Mouse (Mus musculus) liver, embryonic 12.5 days (tissue): ENCODE data around the gene Pole4. TPM values are rescaled to one million over a fixed set of nuclear protein-coding genes. Genes with fewer than 3 reads are reported as not detected.

Experiments
- ATAC-seq: fragments of 200-750 bp; cut with Nextera tagmentation; 2 replicates; pipeline ENCODE4 v1.8.0; 2017; ENCODE audit warnings: moderate number of reproducible peaks, mild to moderate bottlenecking, moderate library complexity
- H3K27ac ChIP-seq: fragments of 300-500 bp; sonication (generic); 2 replicates; pipeline ENCODE4 v1.5.1; 2016; ENCODE audit warnings: mild to moderate bottlenecking
- H3K27me3 ChIP-seq: fragments of 300-500 bp; sonication (generic); replicated peaks from 2 replicates; pipeline ENCODE4 v1.6.1; 2016; ENCODE audit warnings: mild to moderate bottlenecking, moderate library complexity
- H3K36me3 ChIP-seq: fragments of 300-500 bp; sonication (generic); 2 replicates; pipeline ENCODE4 v1.6.1; 2016; ENCODE audit warnings: mild to moderate bottlenecking, moderate library complexity
- H3K4me1 ChIP-seq: fragments of 300-500 bp; sonication (generic); 2 replicates; pipeline ENCODE4 v1.6.1; 2016
- H3K4me2 ChIP-seq: fragments of 300-500 bp; sonication (generic); 2 replicates; pipeline ENCODE4 v1.6.1; 2016; ENCODE audit warnings: mild to moderate bottlenecking, moderate library complexity
- H3K4me3 ChIP-seq: fragments of 300-500 bp; sonication (generic); 2 replicates; pipeline ENCODE4 v1.5.1; 2016; ENCODE audit warnings: mild to moderate bottlenecking, moderate library complexity
- H3K9ac ChIP-seq: fragments of 300-500 bp; sonication (generic); 2 replicates; pipeline ENCODE4 v1.6.1; 2016; ENCODE audit warnings: mild to moderate bottlenecking, moderate library complexity
- H3K9me3 ChIP-seq: fragments of 300-500 bp; sonication (generic); replicated peaks from 2 replicates; pipeline ENCODE4 v1.6.1; 2016; ENCODE audit warnings: mild to moderate bottlenecking, moderate library complexity
- WGBS: fragments of 180-500 bp; shearing (Covaris S2); methylation state at CpG from one replicate; pipeline ENCODE4 v1.1.7; 2016; ENCODE audit not compliant: insufficient replicate concordance; 5-methylcytosine and 5-hydroxymethylcytosine counted together
- polyA plus RNA-seq: library from polyadenylated mRNA; unstranded; fragments of >200 nt; fragmentation: Nextera tagmentation; extraction: Ambion mirVana; gene quantifications from 2 replicates; pipeline ENCODE4 v1.2.1, GENCODE M21; 2016

The Pole4 gene
- polyA plus RNA-seq, 1 experiment from 2014 or later = 80.8 TPM

GRCm38 (mm10) chr6:82740269-82740668 lies 35.1 kb upstream of the Pole4 start:
- Histone ChIP-seq H3K9ac (no peak overlapping the region), H3K4me2 (peak overlapping the region; percentile 33), H3K36me3 (peaks cover 83% of the 10 kb centered on the region), H3K4me1 (no peaks in the 10 kb centered on the region), H3K9me3 (no peaks in the 10 kb centered on the region), H3K27me3 (no peaks in the 10 kb centered on the region), H3K27ac (no peak overlapping the region), H3K4me3 (no peak overlapping the region)
- no peak for ATAC-seq
- 24% methylated on average over 6 of the region's 6 CpGs for WGBS

GRCm38 (mm10) chr6:82737634-82738540 lies 32.7 kb upstream of the Pole4 start:
- H3K9ac ChIP-seq = no peak overlapping the region
- no peaks in the 10 kb centered on the region for H3K9me3 ChIP-seq
- WGBS = 83% methylated on average over 27 of the region's 27 CpGs
- no peak overlapping the region for H3K4me3 ChIP-seq
- H3K4me1 ChIP-seq = no peaks in the 10 kb centered on the region
- peaks cover 81% of the 10 kb centered on the region for H3K36me3 ChIP-seq
- H3K4me2 ChIP-seq = no peak overlapping the region
- no peaks in the 10 kb centered on the region for H3K27me3 ChIP-seq
- no peak overlapping the region for H3K27ac ChIP-seq
- ATAC-seq = 0 out of 2 replicates have a peak, but pooled peaks have one; percentile 18

DNA sequence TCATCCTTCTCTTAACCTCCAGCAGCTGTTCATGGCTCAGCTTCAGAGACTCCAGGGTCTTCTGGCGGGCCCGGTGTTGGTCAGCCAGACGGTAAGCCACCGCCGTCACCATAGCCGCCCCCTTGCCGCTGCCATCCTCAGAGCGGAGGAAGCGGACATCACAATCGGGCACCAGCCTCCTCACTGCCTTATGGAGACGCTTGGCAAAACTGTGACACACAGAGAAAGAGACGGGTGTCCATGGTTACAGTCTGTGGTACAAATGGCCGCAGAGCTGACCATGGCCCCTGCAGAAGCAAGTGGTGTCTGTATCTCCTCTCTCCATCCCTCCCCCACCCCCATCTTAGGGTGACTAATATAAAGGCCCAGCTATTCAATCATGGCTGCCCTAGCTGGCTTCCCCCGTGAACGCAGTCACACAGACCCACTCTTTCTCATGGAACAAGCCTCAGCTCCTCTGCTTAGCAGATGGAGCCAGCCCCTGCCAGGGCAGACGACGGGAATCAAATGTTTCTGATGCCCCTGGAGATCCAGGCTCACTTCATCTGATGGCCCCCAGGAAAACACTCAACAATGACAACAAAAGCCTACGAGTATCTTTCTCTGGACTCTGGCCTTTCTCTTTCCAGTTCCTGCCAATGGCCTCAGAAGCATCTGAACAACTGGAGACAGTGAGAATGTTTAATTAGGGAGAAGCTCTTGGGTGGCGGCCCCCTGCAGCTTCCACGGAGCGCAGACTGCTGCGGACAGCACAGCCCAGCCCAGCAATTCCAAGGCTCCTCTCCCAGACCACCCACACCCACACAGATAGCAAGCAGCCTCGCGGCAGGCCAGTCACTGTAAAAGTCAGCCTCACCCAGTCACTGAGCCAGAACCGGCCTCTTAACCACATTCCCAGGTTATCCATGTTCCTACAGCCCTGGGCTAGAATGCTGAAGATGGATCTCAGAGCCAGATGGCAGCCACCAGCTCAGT lies 31.7 kb upstream of the Pole4 start:
- H3K9ac ChIP-seq = no peak overlapping the region
- no peak for ATAC-seq
- H3K27me3 ChIP-seq = no peaks in the 10 kb centered on the region
- 81% methylated on average over 25 of the region's 25 CpGs for WGBS
- no peaks in the 10 kb centered on the region for H3K4me1 ChIP-seq
- no peak overlapping the region for H3K27ac ChIP-seq
- no peak overlapping the region for H3K4me2 ChIP-seq
- H3K9me3 ChIP-seq = no peaks in the 10 kb centered on the region
- H3K36me3 ChIP-seq = peaks cover 77% of the 10 kb centered on the region
- H3K4me3 ChIP-seq = no peak overlapping the region

- Histone ChIP-seq H3K4me3 (no peak overlapping the region), H3K27ac (no peak overlapping the region), H3K4me1 (no peaks in the 10 kb centered on the region), H3K9me3 (no peaks in the 10 kb centered on the region), H3K4me2 (no peak overlapping the region), H3K27me3 (no peaks in the 10 kb centered on the region), H3K9ac (no peak overlapping the region), H3K36me3 (peaks cover 85% of the 10 kb centered on the region)
- ATAC-seq = no peak
- 74% methylated on average over 7 of the region's 7 CpGs for WGBS
Observed at GRCm38 (mm10) chr6:82735347-82735746, 30.2 kb upstream of the Pole4 start.

GRCm38 (mm10) chr6:82728635-82729034 lies 23.5 kb upstream of the Pole4 start:
- 84% methylated on average over 21 of the region's 21 CpGs for WGBS
- no peaks in the 10 kb centered on the region for H3K4me1 ChIP-seq
- H3K27ac ChIP-seq = no peak overlapping the region
- peaks cover 86% of the 10 kb centered on the region for H3K36me3 ChIP-seq
- H3K9ac ChIP-seq = no peak overlapping the region
- no peak overlapping the region for H3K4me3 ChIP-seq
- H3K9me3 ChIP-seq = no peaks in the 10 kb centered on the region
- ATAC-seq = no peak
- no peak overlapping the region for H3K4me2 ChIP-seq
- no peaks in the 10 kb centered on the region for H3K27me3 ChIP-seq

GRCm38 (mm10) chr6:82727206-82727605 lies 22.0 kb upstream of the Pole4 start:
- 83% methylated on average over 13 of the region's 13 CpGs for WGBS
- no peak overlapping the region for H3K4me3 ChIP-seq
- no peak overlapping the region for H3K27ac ChIP-seq
- no peak for ATAC-seq
- peaks cover 79% of the 10 kb centered on the region for H3K36me3 ChIP-seq
- H3K27me3 ChIP-seq = no peaks in the 10 kb centered on the region
- H3K9ac ChIP-seq = no peak overlapping the region
- H3K9me3 ChIP-seq = no peaks in the 10 kb centered on the region
- H3K4me2 ChIP-seq = no peak overlapping the region
- H3K4me1 ChIP-seq = no peaks in the 10 kb centered on the region

- 61% methylated on average over 5 of the region's 5 CpGs for WGBS
- H3K27me3 ChIP-seq = no peaks in the 10 kb centered on the region
- no peak overlapping the region for H3K4me3 ChIP-seq
- 0 out of 2 replicates have a peak overlapping the region, but pooled peaks have one; percentile 21 for H3K27ac ChIP-seq
- H3K36me3 ChIP-seq = peaks cover 41% of the 10 kb centered on the region
- no peaks in the 10 kb centered on the region for H3K4me1 ChIP-seq
- no peaks in the 10 kb centered on the region for H3K9me3 ChIP-seq
- no peak for ATAC-seq
- H3K4me2 ChIP-seq = no peak overlapping the region
- H3K9ac ChIP-seq = no peak overlapping the region
Observed at GRCm38 (mm10) chr6:82723321-82723720, 18.2 kb upstream of the Pole4 start.

DNA sequence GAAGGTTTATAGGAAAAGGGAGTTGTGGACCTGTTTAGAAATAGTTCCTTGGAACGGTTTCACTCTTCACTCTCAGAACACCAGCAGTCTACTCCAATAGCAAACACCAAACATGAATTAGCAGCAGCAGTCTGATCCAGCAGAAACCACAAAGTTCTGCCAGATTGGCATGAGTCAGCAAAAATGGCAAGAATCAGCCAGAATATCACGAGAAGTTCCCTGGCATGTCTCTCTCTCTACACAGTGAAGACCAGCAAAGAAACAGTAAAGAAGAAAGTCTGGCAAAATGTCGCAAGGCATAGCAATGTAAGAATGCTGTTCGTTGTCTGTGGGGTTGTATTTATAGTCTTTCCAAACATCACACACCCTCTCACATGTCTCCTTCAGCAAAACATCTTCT lies 11.0 kb upstream of the Pole4 start:
- 60% methylated on average over 4 of the region's 4 CpGs for WGBS
- Histone ChIP-seq H3K4me3 (no peak overlapping the region), H3K9me3 (no peaks in the 10 kb centered on the region), H3K4me2 (no peak overlapping the region), H3K27ac (no peak overlapping the region), H3K9ac (no peak overlapping the region), H3K27me3 (no peaks in the 10 kb centered on the region), H3K36me3 (no peaks in the 10 kb centered on the region), H3K4me1 (no peaks in the 10 kb centered on the region)
- no peak for ATAC-seq

- H3K36me3 ChIP-seq = no peaks in the 10 kb centered on the region
- no peaks in the 10 kb centered on the region for H3K4me1 ChIP-seq
- no peak overlapping the region for H3K9ac ChIP-seq
- ATAC-seq = no peak
- no peak overlapping the region for H3K27ac ChIP-seq
- 58% methylated on average over 3 of the region's 3 CpGs for WGBS
- no peak overlapping the region for H3K4me2 ChIP-seq
- H3K27me3 ChIP-seq = no peaks in the 10 kb centered on the region
- no peaks in the 10 kb centered on the region for H3K9me3 ChIP-seq
- H3K4me3 ChIP-seq = no peak overlapping the region
Observed at GRCm38 (mm10) chr6:82715653-82716052, 10.5 kb upstream of the Pole4 start.

- H3K36me3 ChIP-seq = no peaks in the 10 kb centered on the region
- no peaks in the 10 kb centered on the region for H3K4me1 ChIP-seq
- H3K9me3 ChIP-seq = no peaks in the 10 kb centered on the region
- no peaks in the 10 kb centered on the region for H3K27me3 ChIP-seq
- no peak overlapping the region for H3K4me2 ChIP-seq
- no peak overlapping the region for H3K9ac ChIP-seq
- no peak for ATAC-seq
- no peak overlapping the region for H3K27ac ChIP-seq
- WGBS = 70% methylated on average over 6 of the region's 6 CpGs
- H3K4me3 ChIP-seq = no peak overlapping the region
Observed at GRCm38 (mm10) chr6:82715253-82715652, 10.1 kb upstream of the Pole4 start.

GRCm38 (mm10) chr6:82714841-82715240 lies 9.7 kb upstream of the Pole4 start:
- no peaks in the 10 kb centered on the region for H3K4me1 ChIP-seq
- no peak overlapping the region for H3K27ac ChIP-seq
- H3K36me3 ChIP-seq = no peaks in the 10 kb centered on the region
- 76% methylated on average over 5 of the region's 5 CpGs for WGBS
- H3K4me3 ChIP-seq = no peak overlapping the region
- no peaks in the 10 kb centered on the region for H3K27me3 ChIP-seq
- no peak for ATAC-seq
- H3K9me3 ChIP-seq = no peaks in the 10 kb centered on the region
- no peak overlapping the region for H3K9ac ChIP-seq
- H3K4me2 ChIP-seq = no peak overlapping the region

DNA sequence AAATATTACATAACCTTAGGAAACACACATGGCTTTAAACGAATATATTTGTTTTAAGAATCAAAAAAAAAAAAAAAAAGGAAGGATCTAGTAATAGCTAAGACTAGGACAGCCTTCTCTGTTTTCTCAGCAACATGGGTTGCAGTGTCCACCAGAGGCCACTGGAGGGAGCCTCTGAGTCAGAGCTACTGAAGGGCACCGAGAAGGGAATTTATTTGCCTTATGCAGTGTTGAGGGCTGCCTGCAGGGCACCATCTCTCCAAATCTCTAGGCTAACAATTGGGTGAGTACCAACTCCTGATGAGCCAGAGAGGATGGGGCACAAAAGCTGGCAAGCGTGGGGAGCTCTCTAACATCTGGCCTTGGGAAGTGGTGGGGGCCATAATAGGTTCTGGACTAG lies 9.1 kb upstream of the Pole4 start:
- Histone ChIP-seq H3K27me3 (no peaks in the 10 kb centered on the region), H3K4me2 (no peak overlapping the region), H3K9ac (no peak overlapping the region), H3K9me3 (no peaks in the 10 kb centered on the region), H3K36me3 (no peaks in the 10 kb centered on the region), H3K27ac (no peak overlapping the region), H3K4me1 (no peaks in the 10 kb centered on the region), H3K4me3 (no peak overlapping the region)
- 13% methylated on average over 3 of the region's 3 CpGs for WGBS
- no peak for ATAC-seq
